Mouse (Mus musculus) myocyte (in vitro differentiated cells): ENCODE measurements at regions not wholly inside any gene's neighbourhood (a gene's known extent, or its start where the extent isn't known, plus 50 kb on each side); places are given as distances from the start of the nearest gene placed in this dataset.
A peak's percentile ranks its signal among the peaks of the same experiment; 100 is the strongest.

Source experiments
- H3K27me3 ChIP-seq: one replicate; pipeline ENCODE4 v1.6.1; 2011; ENCODE audit not compliant: control insufficient read depth, insufficient read depth, insufficient read length
- H3K36me3 ChIP-seq: one replicate; pipeline ENCODE4 v1.6.1; 2011; ENCODE audit not compliant: control insufficient read depth, insufficient read depth
- H3K4me2 ChIP-seq: one replicate; pipeline ENCODE4 v1.6.1; 2011; ENCODE audit warnings: low read depth, control low read depth
- H3K4me3 ChIP-seq: one replicate; pipeline ENCODE4 v1.5.1; 2011; ENCODE audit warnings: mild to moderate bottlenecking, control low read depth, moderate library complexity
- H3K79me2 ChIP-seq: one replicate; pipeline ENCODE4 v1.6.1; 2011; ENCODE audit not compliant: control insufficient read depth, insufficient read depth
- H3ac ChIP-seq: one replicate; pipeline ENCODE4 v1.6.1; 2011; ENCODE audit not compliant: control insufficient read depth, insufficient read length
- CEBPB ChIP-seq: IDR thresholded peaks from 2 replicates; pipeline ENCODE4 v1.6.1; 2011; ENCODE audit warnings: mild to moderate bottlenecking, moderate library complexity; ENCODE audit not compliant: poor library complexity, insufficient read depth, severe bottlenecking
- E2F4 ChIP-seq: IDR thresholded peaks from one replicate; pipeline ENCODE4 v1.6.1; 2011; ENCODE audit warnings: mild to moderate bottlenecking, control low read depth, moderate library complexity; ENCODE audit not compliant: insufficient read depth
- MAX ChIP-seq: IDR thresholded peaks from one replicate; pipeline ENCODE4 v1.6.1; 2011; ENCODE audit warnings: low read depth, mild to moderate bottlenecking, control low read depth
- MYOD1 ChIP-seq, 3 experiments: IDR thresholded peaks; one replicate each; pipeline ENCODE4 v1.6.1; 2011; ENCODE audit warnings: control low read depth in 2 of 3, low read depth in 2 of 3, mild to moderate bottlenecking in 2 of 3, moderate library complexity in 1 of 3; ENCODE audit not compliant: insufficient read length in 2 of 3, control insufficient read depth in 1 of 3
- MYOG ChIP-seq, 3 experiments: IDR thresholded peaks; one replicate each; pipeline ENCODE4 v1.6.1; 2011; ENCODE audit warnings: control low read depth in 2 of 3, low read depth in 2 of 3, mild to moderate bottlenecking in 2 of 3; ENCODE audit not compliant: insufficient read length in 2 of 3, control insufficient read depth in 1 of 3, insufficient read depth in 1 of 3
- POLR2A ChIP-seq: IDR thresholded peaks from one replicate; pipeline ENCODE4 v1.6.1; 2011; ENCODE audit warnings: low read depth, mild to moderate bottlenecking, control low read depth, moderate library complexity; ENCODE audit not compliant: insufficient read length
- POLR2AphosphoS2 ChIP-seq: IDR thresholded peaks from one replicate; pipeline ENCODE4 v1.6.1; 2011; ENCODE audit warnings: low read depth, control low read depth; ENCODE audit not compliant: insufficient read length
- REST ChIP-seq: IDR thresholded peaks from one replicate; pipeline ENCODE4 v1.6.1; 2011; ENCODE audit warnings: mild to moderate bottlenecking, control low read depth, moderate library complexity; ENCODE audit not compliant: insufficient read depth, insufficient read length
- SRF ChIP-seq: IDR thresholded peaks from one replicate; pipeline ENCODE4 v1.6.1; 2011; ENCODE audit warnings: low read depth; ENCODE audit not compliant: control insufficient read depth, insufficient read length
- TCF12 ChIP-seq: IDR thresholded peaks from one replicate; pipeline ENCODE4 v1.6.1; 2011; ENCODE audit warnings: mild to moderate bottlenecking, control low read depth; ENCODE audit not compliant: poor library complexity, insufficient read depth, severe bottlenecking
- TCF3 ChIP-seq: IDR thresholded peaks from one replicate; pipeline ENCODE4 v1.6.1; 2011; ENCODE audit warnings: low read depth, control low read depth; ENCODE audit not compliant: insufficient read length
- USF1 ChIP-seq: IDR thresholded peaks from one replicate; pipeline ENCODE4 v1.6.1; 2011; ENCODE audit warnings: low read depth, mild to moderate bottlenecking, control low read depth, moderate library complexity

DNA sequence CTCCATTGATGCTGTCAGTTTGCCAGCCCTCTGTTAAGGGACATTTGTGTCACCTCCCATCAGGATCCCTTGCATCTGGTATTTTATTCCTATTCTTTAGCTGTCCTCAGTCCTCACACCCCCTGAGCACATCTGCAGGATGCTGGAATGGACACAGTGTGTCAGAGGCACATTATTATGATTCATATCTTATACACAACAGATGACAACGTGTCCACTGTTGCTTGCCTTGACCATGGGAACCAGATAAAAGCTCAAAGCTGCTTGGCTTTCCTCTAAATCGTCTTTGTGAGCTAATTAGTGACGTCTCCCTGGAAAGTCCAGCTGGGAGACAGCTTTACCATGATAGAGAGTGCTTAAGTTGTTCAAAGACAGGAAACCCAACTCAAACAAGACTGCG is 149.7 kb upstream of the Serpine2 start:
- Histone ChIP-seq H3K4me2 (no peak overlapping the region), H3K79me2 (no peaks in the 10 kb centered on the region), H3ac (no peak overlapping the region), H3K4me3 (no peak overlapping the region), H3K36me3 (no peaks in the 10 kb centered on the region), H3K27me3 (no peaks in the 10 kb centered on the region)
- no peak for TF ChIP-seq MYOD1 (IDR thresholded peaks at IDR 0.05; ENCODE audit: control insufficient read depth in 1 of 3, insufficient read length in 2 of 3, low read depth in 2 of 3)
- TF ChIP-seq POLR2AphosphoS2 = no peak
- TF ChIP-seq USF1 = no peak
- no peak for TF ChIP-seq MYOG (IDR thresholded peaks at IDR 0.05; ENCODE audit: control insufficient read depth in 1 of 3, insufficient read depth in 1 of 3, insufficient read length in 2 of 3, low read depth in 2 of 3)
- no peak for TF ChIP-seq TCF12
- TF ChIP-seq E2F4 = no peak
- no peak for TF ChIP-seq CEBPB
- no peak for TF ChIP-seq POLR2A

DNA sequence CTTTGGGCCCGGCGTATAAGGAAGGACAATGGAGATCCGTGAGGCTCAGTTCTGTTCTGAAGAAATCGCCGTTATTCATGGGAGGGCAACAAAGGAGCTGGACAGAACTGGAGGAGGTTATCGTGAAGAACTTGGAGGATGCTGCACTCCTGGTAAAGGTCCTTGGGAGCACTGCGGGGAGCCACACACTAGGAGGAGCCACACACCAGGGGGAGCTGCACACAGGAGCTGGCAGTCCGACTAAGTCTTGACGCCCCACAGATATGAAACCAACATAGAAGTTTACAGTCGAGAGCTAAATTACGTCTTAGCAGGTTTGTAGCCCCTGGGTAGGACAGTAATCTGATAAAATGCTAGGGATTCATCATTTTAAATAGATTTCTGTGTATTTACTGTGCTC is 138.1 kb upstream of the Serpine2 start:
- no peaks in the 10 kb centered on the region for H3K79me2 ChIP-seq
- H3K36me3 ChIP-seq = no peaks in the 10 kb centered on the region
- H3ac ChIP-seq = no peak overlapping the region
- H3K27me3 ChIP-seq = no peaks in the 10 kb centered on the region
- TF ChIP-seq MYOD1 (IDR thresholded peaks at IDR 0.05; ENCODE audit: control insufficient read depth in 1 of 3, insufficient read length in 2 of 3, low read depth in 2 of 3) (no peak), MYOG (IDR thresholded peaks at IDR 0.05; ENCODE audit: control insufficient read depth in 1 of 3, insufficient read depth in 1 of 3, insufficient read length in 2 of 3, low read depth in 2 of 3) (no peak), SRF (no peak), E2F4 (no peak), CEBPB (no peak), POLR2AphosphoS2 (no peak), MAX (no peak), TCF3 (no peak), POLR2A (no peak), USF1 (no peak), TCF12 (no peak), REST (no peak)
- peak overlapping the region; percentile 38 for H3K4me2 ChIP-seq
- no peak overlapping the region for H3K4me3 ChIP-seq

DNA sequence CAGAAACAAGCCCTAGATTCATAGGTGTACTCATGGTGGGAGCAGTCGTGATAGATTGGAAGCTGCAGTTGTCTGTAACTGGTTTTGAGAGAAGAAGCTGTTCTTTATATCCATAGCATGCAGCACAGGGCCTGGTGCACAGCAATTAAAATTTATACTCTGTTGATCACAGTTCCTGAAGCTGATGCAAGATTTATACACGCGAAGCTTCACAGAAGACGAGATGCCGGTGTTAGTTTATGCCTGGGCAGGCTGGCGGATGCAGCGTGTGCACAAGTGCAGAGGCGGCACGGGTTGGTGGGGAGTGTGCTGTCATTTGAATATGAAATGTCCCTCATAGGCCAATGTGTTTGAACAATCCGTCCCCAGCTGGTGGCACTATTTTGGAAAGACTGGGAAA is 136.9 kb upstream of the Serpine2 start:
- no peak for TF ChIP-seq MAX
- TF ChIP-seq REST = no peak
- TF ChIP-seq SRF = no peak
- no peak for TF ChIP-seq E2F4
- no peak for TF ChIP-seq MYOG (IDR thresholded peaks at IDR 0.05; ENCODE audit: control insufficient read depth in 1 of 3, insufficient read depth in 1 of 3, insufficient read length in 2 of 3, low read depth in 2 of 3)
- TF ChIP-seq USF1 = no peak
- TF ChIP-seq POLR2A = no peak
- TF ChIP-seq TCF12 = no peak
- no peak for TF ChIP-seq POLR2AphosphoS2
- no peak for TF ChIP-seq TCF3
- TF ChIP-seq CEBPB = no peak
- no peak for TF ChIP-seq MYOD1 (IDR thresholded peaks at IDR 0.05; ENCODE audit: control insufficient read depth in 1 of 3, insufficient read length in 2 of 3, low read depth in 2 of 3)
- Histone ChIP-seq H3K36me3 (no peaks in the 10 kb centered on the region), H3K27me3 (no peaks in the 10 kb centered on the region), H3K4me2 (no peak overlapping the region), H3ac (no peak overlapping the region), H3K79me2 (no peaks in the 10 kb centered on the region), H3K4me3 (no peak overlapping the region)

DNA sequence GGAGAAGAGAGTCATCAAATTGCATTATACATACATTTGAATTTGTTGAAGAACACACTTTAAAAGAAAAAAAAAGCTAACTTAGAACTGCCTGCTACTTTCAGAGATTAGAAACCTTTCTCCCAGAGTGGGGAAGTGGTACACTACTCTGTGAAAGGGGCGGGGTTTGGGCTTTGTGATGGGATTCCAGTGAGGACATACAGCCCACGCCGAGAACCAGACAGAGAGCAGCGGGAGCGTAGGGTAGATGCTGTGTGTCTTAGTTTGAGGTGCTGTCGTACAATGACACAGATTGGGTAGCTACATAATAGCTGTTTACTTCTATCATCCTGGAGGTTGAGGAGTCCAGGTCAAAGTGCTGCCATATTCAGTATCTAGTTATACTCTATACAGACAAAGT is 136.5 kb upstream of the Serpine2 start:
- TF ChIP-seq POLR2AphosphoS2 (no peak), CEBPB (no peak), TCF12 (no peak), POLR2A (no peak), REST (no peak), USF1 (no peak), SRF (no peak), TCF3 (no peak), MYOG (IDR thresholded peaks at IDR 0.05; ENCODE audit: control insufficient read depth in 1 of 3, insufficient read depth in 1 of 3, insufficient read length in 2 of 3, low read depth in 2 of 3) (no peak), MAX (no peak), MYOD1 (IDR thresholded peaks at IDR 0.05; ENCODE audit: control insufficient read depth in 1 of 3, insufficient read length in 2 of 3, low read depth in 2 of 3) (no peak), E2F4 (no peak)
- no peaks in the 10 kb centered on the region for H3K27me3 ChIP-seq
- H3K79me2 ChIP-seq = no peaks in the 10 kb centered on the region
- H3ac ChIP-seq = no peak overlapping the region
- no peak overlapping the region for H3K4me3 ChIP-seq
- no peak overlapping the region for H3K4me2 ChIP-seq
- H3K36me3 ChIP-seq = no peaks in the 10 kb centered on the region

DNA sequence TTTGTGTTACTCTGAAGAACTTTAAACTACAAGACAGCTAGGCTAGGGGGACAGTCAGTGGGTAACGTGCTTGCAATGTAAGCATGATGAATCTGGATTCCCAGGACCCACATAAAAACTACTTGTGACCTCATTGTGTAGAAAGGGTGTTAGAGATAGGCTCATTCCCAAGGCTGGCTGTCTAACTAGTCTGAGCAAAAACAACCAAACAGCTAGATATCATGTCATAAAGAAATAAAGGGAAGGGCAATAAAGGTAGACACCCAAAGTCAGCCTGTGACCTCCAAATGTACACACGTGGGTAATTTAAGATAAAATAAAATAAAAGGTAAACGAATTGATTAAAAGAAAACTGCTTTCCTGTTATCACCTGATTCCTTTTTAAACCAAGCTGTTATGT is 123.7 kb upstream of the Serpine2 start:
- H3K4me2 ChIP-seq = no peak overlapping the region
- no peak overlapping the region for H3K4me3 ChIP-seq
- TF ChIP-seq MYOG (IDR thresholded peaks at IDR 0.05; ENCODE audit: control insufficient read depth in 1 of 3, insufficient read depth in 1 of 3, insufficient read length in 2 of 3, low read depth in 2 of 3) (no peak), MAX (no peak), CEBPB (no peak), TCF12 (no peak), POLR2AphosphoS2 (no peak)

More for the DNA sequence above, 123.7 kb upstream of the Serpine2 start:
- no peaks in the 10 kb centered on the region for H3K36me3 ChIP-seq
- no peak overlapping the region for H3ac ChIP-seq
- H3K27me3 ChIP-seq = no peaks in the 10 kb centered on the region
- no peaks in the 10 kb centered on the region for H3K79me2 ChIP-seq
